Mouse (Mus musculus) cerebellum, adult 2 months (tissue): ENCODE measurements around the gene Prr5. TPM values are rescaled to one million over a fixed set of nuclear protein-coding genes. Genes with fewer than 3 reads are reported as not detected.
A peak's percentile ranks its signal among the peaks of the same experiment; 100 is the strongest.

ENCODE experiments used
- DNase-seq, 2 experiments: peaks; one replicate each; pipeline ENCODE4 v3.0.0; 2021
- H3K27ac ChIP-seq: fragments of 200-500 bp; 2 replicates; pipeline ENCODE4 v1.5.1; 2012; ENCODE audit warnings: low read length, control low read depth, inconsistent platforms; ENCODE audit not compliant: insufficient read depth
- H3K27me3 ChIP-seq: fragments of 200-500 bp; 2 replicates; pipeline ENCODE4 v1.6.1; 2012; ENCODE audit warnings: inconsistent platforms, mild to moderate bottlenecking, low read length, moderate library complexity; ENCODE audit not compliant: control insufficient read depth, insufficient read depth
- H3K4me1 ChIP-seq: fragments of 200-500 bp; 2 replicates; pipeline ENCODE4 v1.6.1; 2011; ENCODE audit warnings: low read length; ENCODE audit not compliant: control insufficient read depth, insufficient read depth
- H3K4me3 ChIP-seq: fragments of 200-500 bp; replicated peaks from 2 replicates; pipeline ENCODE3; 2011; ENCODE audit warnings: mild to moderate bottlenecking, low read depth, low read length, control low read depth; ENCODE audit not compliant: insufficient read depth
- CTCF ChIP-seq: fragments of 200-500 bp; IDR thresholded peaks from 2 replicates; pipeline ENCODE4 v1.5.1; 2011; ENCODE audit warnings: low read depth, mild to moderate bottlenecking, control low read depth, low read length, moderate library complexity, borderline replicate concordance; ENCODE audit not compliant: insufficient read depth
- POLR2A ChIP-seq: fragments of 200-500 bp; IDR thresholded peaks from 2 replicates; pipeline ENCODE4 v1.6.1; 2011; ENCODE audit warnings: low read length, control low read depth, borderline replicate concordance; ENCODE audit not compliant: insufficient read depth
- WGBS: fragments of 180-500 bp; shearing (Covaris S2); methylation state at CpG from one replicate; pipeline ENCODE4 v1.1.7; 2018; 5-methylcytosine and 5-hydroxymethylcytosine counted together
- polyA plus RNA-seq: library from polyadenylated mRNA; depleted of rRNA; stranded (reverse); fragments of >200 nt; gene quantifications from 2 replicates; pipeline ENCODE4 v1.2.3, GENCODE M21; 2012

The Prr5 gene
- polyA plus RNA-seq, 1 experiment, result 13.5 TPM

GRCm38 (mm10) chr15:84643178-84643577, 26.2 kb upstream of the Prr5 start:
- TF ChIP-seq CTCF (no peak), POLR2A (no peak)
- no peak overlapping the region for H3K27ac ChIP-seq
- H3K4me1 ChIP-seq, result no peaks in the 10 kb centered on the region; the same call in 1 of the 2 replicates
- WGBS, result 52% methylated on average over 1 of the region's 1 CpGs
- H3K4me3 ChIP-seq, result no peak overlapping the region
- H3K27me3 ChIP-seq, result no peaks in the 10 kb centered on the region
- no peak for DNase-seq

DNA sequence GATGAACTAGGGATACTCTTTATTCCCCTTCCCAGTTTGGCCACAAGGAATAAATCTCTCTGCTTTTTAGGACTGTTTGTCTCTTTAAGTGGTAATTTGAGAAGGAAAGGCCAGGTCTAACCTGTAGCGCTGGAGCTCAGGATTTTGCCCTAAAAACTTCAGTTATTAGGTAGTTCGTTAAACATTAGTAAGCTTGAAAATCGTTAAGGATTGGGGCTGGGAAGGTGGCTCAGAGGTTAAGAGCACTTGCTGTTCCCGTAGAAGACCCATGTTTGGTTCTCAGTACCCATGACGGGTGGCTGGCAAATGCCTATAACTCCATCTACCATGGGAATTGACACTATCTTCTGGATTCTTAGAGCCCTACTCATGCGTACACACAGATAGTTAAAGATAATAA, 17.9 kb upstream of the Prr5 start:
- no peak overlapping the region for H3K27ac ChIP-seq
- 96% methylated on average over 6 of the region's 6 CpGs for WGBS

DNA sequence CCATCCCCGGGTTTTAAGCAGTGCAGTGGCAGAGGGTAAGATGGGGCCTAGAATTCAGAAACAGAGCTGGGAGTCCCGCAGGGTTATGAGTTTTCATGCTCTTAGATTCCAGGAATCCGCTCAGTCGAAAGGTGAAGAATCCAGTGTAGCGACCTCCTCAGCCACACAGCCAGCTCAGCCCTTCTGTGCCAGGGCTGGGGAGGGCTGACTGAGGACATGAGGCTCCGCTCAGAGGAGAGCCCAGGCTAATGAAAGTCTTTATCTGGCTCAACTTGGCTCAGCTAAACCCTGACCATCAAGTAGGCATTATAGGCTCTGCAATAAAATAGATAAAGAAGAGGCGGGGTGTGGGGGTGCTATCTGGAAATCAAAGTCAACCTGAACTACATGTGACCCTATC, 16.3 kb upstream of the Prr5 start:
- TF ChIP-seq CTCF, result no peak
- no peak for DNase-seq
- WGBS, result 96% methylated on average over 7 of the region's 7 CpGs

More for the DNA sequence above, 17.9 kb upstream of the Prr5 start:
- Histone ChIP-seq H3K27me3 (no peaks in the 10 kb centered on the region), H3K4me1 (no peaks in the 10 kb centered on the region), H3K4me3 (no peak overlapping the region)
- no peak for TF ChIP-seq CTCF
- no peak for TF ChIP-seq POLR2A
- DNase-seq, result no peak

DNA sequence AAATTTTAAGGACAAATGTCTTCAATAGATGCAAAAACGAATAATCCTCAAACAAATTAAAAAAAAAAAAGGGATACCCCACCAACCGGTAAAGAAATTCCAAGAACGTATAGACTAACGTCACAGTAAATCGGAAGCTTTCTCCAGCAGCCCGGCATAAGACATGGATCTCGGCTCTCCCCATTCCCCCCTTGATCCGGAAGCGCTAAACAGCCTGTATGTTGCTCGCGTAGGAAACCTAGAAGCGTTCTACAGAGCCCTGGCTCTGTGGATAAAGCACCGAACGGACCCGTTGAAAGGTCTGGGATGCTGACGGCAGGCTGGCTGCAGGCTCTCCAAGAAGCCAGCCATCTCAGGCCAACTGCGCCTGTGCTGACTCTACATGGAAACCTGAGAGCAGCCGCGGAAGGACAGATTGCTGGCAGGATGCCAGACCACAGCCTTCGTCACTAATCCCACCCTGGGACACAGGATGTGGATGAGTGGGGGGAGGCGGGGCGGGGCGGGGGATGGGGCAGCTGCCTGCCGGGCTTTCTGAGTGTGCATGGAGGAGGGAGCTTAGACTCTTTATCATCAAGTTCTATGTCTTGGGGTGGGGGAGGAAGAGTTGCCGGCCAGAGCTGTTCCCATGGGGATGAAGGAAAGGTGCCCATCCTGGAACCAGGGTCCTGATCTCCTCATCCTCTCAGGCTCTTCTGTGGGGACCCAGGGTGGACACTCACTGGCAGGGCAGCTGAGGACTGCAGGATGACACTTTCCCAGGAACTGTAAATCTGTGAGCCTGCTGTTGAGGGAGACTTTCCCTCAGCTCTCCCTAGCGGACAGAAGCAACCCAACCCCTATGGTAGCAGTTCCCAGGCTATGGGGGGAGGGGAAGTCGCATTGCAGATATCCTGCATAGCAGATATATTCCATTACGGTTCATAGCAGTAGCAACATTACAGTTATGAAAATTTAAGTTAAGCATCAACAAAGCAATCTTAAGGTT, 15.1 kb upstream of the Prr5 start:
- H3K27me3 ChIP-seq, result no peaks in the 10 kb centered on the region
- peak in 1 of 2 experiments; percentile 43 for DNase-seq
- H3K4me1 ChIP-seq, result no peaks in the 10 kb centered on the region; the same call in 1 of the 2 replicates
- H3K27ac ChIP-seq, result no peak overlapping the region
- peak overlapping the region; percentile 27 for H3K4me3 ChIP-seq
- WGBS, result 12% methylated on average over 28 of the region's 28 CpGs
- TF ChIP-seq POLR2A, result no peak
- no peak for TF ChIP-seq CTCF

More for the DNA sequence above, 16.3 kb upstream of the Prr5 start:
- Histone ChIP-seq H3K27ac (no peak overlapping the region), H3K4me1 (no peaks in the 10 kb centered on the region), H3K27me3 (no peaks in the 10 kb centered on the region), H3K4me3 (no peak overlapping the region)

GRCm38 (mm10) chr15:84654975-84655374, 14.4 kb upstream of the Prr5 start:
- H3K4me1 ChIP-seq, result no peaks in the 10 kb centered on the region; the same call in 1 of the 2 replicates
- no peak for DNase-seq
- TF ChIP-seq CTCF (no peak), POLR2A (no peak)
- 86% methylated on average over 10 of the region's 10 CpGs for WGBS
- no peak overlapping the region for H3K27ac ChIP-seq
- H3K27me3 ChIP-seq, result no peaks in the 10 kb centered on the region
- no peak overlapping the region for H3K4me3 ChIP-seq

- Histone ChIP-seq H3K27ac (no peak overlapping the region), H3K4me1 (no peaks in the 10 kb centered on the region; the same call in 1 of the 2 replicates), H3K27me3 (no peaks in the 10 kb centered on the region), H3K4me3 (no peak overlapping the region)
- 92% methylated on average over 3 of the region's 3 CpGs for WGBS
- DNase-seq, result no peak
- TF ChIP-seq CTCF (no peak), POLR2A (no peak)
Observed at GRCm38 (mm10) chr15:84656689-84657088, 12.7 kb upstream of the Prr5 start.

DNA sequence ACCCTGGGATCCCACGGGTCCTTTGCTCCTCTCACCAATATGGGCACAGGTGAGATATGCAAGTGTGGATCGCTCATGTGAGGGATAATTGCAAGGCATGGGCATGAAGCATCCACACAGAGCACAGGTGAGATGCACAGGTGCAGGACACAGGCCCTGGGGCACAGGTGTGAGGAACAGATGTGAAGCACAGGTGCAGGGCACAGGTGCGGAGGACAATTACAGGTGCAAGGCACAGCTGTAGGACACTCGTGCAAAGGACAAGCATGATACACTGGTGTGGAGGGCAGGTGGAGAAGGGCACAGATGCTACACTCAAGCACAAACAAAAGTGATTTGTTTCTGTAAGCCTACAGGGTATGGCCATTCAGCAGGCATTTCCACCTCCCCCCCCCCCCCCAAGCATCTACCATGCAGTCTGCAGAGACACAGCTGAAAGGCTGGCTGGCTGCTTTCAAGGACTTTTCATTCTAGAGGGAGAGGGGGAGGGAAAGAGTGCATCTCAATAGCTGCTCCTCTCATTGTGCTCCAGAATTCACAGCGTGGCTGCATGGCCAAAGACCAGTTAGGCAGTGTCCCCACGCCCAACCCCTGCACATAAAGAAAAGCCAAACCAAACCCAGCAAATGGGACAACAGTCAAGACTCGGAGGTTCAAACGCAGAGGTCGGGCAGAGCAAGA, 11.9 kb upstream of the Prr5 start:
- no peaks in the 10 kb centered on the region; the same call in 1 of the 2 replicates for H3K4me1 ChIP-seq
- no peak for TF ChIP-seq CTCF
- no peak for TF ChIP-seq POLR2A
- 79% methylated on average over 9 of the region's 9 CpGs for WGBS

GRCm38 (mm10) chr15:84658655-84659054, 10.8 kb upstream of the Prr5 start:
- no peaks in the 10 kb centered on the region for H3K27me3 ChIP-seq
- 75% methylated on average over 5 of the region's 5 CpGs for WGBS
- H3K4me3 ChIP-seq, result no peak overlapping the region
- no peak for DNase-seq
- TF ChIP-seq CTCF, result no peak
- no peak for TF ChIP-seq POLR2A
- H3K27ac ChIP-seq, result no peak overlapping the region
- H3K4me1 ChIP-seq, result no peaks in the 10 kb centered on the region; the same call in 1 of the 2 replicates

More for the DNA sequence above, 11.9 kb upstream of the Prr5 start:
- Histone ChIP-seq H3K27ac (no peak overlapping the region), H3K4me3 (no peak overlapping the region), H3K27me3 (no peaks in the 10 kb centered on the region)
- DNase-seq, result no peak
